22 mouse cellular contexts compared by ENCODE assay signal in genomic region chr5:23094894-23095293, GRCm38 (mm10).
DNase-seq lines count a peak whose midpoint lies in the region; ATAC-seq and TF ChIP-seq lines count a peak whose summit lies in the region.
"Had no signal": no experiment of that assay in that cellular context is flagged by ENCODE, and none has a peak within 500 bp of the region (broad histone marks: within the 10 kb centered on the region; RNA-seq: fewer than 3 reads in every experiment).

No protein-coding gene starts in this region.

- no peaks in the 10 kb centered on the region; the same call in 1 of the 2 replicates for H3K4me1 ChIP-seq in kidney, adult 2 months (ENCODE audit: control insufficient read depth, insufficient read depth, low read length)
- H3K4me1 ChIP-seq in kidney, embryonic 15.5 days: no peaks in the 10 kb centered on the region
- no peaks in the 10 kb centered on the region for H3K4me1 ChIP-seq in kidney, embryonic 14.5 days (ENCODE audit: control insufficient read depth, insufficient read depth, low read length)
- no peaks in the 10 kb centered on the region for H3K4me1 ChIP-seq in forebrain, postnatal 0 days (ENCODE audit: insufficient read depth)
- H3K4me1 ChIP-seq: embryonic facial prominence, embryonic 13.5 days; embryonic facial prominence, embryonic 15.5 days; forebrain, embryonic 12.5 days had no signal

- 31% methylated on average over 1 of the region's 1 CpGs for WGBS in kidney, adult 2 months
- 73% methylated on average over 1 of the region's 1 CpGs for WGBS in kidney, embryonic 15.5 days
- WGBS in kidney, embryonic 14.5 days: 59% methylated on average over 1 of the region's 1 CpGs
- WGBS in forebrain, postnatal 0 days: 73% methylated on average over 1 of the region's 1 CpGs

- H3K9ac ChIP-seq in kidney, embryonic 15.5 days: no peak overlapping the region
- H3K9ac ChIP-seq in kidney, embryonic 14.5 days (ENCODE audit: low read depth, low read length): no peak overlapping the region
- no peak overlapping the region for H3K9ac ChIP-seq in forebrain, postnatal 0 days
- H3K9ac ChIP-seq: embryonic facial prominence, embryonic 13.5 days; embryonic facial prominence, embryonic 15.5 days; forebrain, embryonic 12.5 days had no signal

- no peaks in the 10 kb centered on the region for H3K27me3 ChIP-seq in kidney, adult 2 months (replicated peaks; ENCODE audit: control insufficient read depth, insufficient read depth, low read length)
- no peaks in the 10 kb centered on the region for H3K27me3 ChIP-seq in kidney, embryonic 15.5 days
- no peaks in the 10 kb centered on the region for H3K27me3 ChIP-seq in kidney, embryonic 14.5 days (ENCODE audit: control insufficient read depth, insufficient read depth, low read length)
- H3K27me3 ChIP-seq in forebrain, postnatal 0 days (ENCODE audit: insufficient read depth, low read length): no peaks in the 10 kb centered on the region
- H3K27me3 ChIP-seq: embryonic facial prominence, embryonic 13.5 days; embryonic facial prominence, embryonic 15.5 days; forebrain, embryonic 12.5 days had no signal

- no peak overlapping the region for H3K4me2 ChIP-seq in kidney, embryonic 15.5 days
- no peak overlapping the region for H3K4me2 ChIP-seq in kidney, embryonic 14.5 days (replicated peaks; ENCODE audit: low read depth, low read length)
- no peak overlapping the region for H3K4me2 ChIP-seq in forebrain, postnatal 0 days (ENCODE audit: low read depth)
- H3K4me2 ChIP-seq: embryonic facial prominence, embryonic 13.5 days; embryonic facial prominence, embryonic 15.5 days; forebrain, embryonic 12.5 days had no signal

- H3K4me3 ChIP-seq in kidney, adult 2 months (ENCODE audit: insufficient read depth, low read depth, low read length): no peak overlapping the region
- H3K4me3 ChIP-seq in kidney, embryonic 15.5 days (replicated peaks): no peak overlapping the region
- H3K4me3 ChIP-seq in kidney, embryonic 14.5 days (ENCODE audit: low read length): no peak overlapping the region
- H3K4me3 ChIP-seq in forebrain, postnatal 0 days (ENCODE audit: low read depth, low read length): no peak overlapping the region
- H3K4me3 ChIP-seq: embryonic facial prominence, embryonic 13.5 days; embryonic facial prominence, embryonic 15.5 days; erythroblast, embryonic 14.5 days; forebrain, embryonic 10.5 days; forebrain, embryonic 12.5 days had no signal

- TF ChIP-seq POLR2A in kidney, adult 2 months (IDR thresholded peaks at IDR 0.05; ENCODE audit: low read depth, low read length): no peak

- ATAC-seq in kidney, embryonic 15.5 days (replicated peaks; ENCODE audit: low FRiP score): 0 out of 2 replicates have a peak, but pooled peaks have one; percentile 56
- no peak for ATAC-seq in kidney, embryonic 14.5 days (ENCODE audit: low FRiP score, low TSS enrichment)
- ATAC-seq in forebrain, postnatal 0 days: no peak
- ATAC-seq: forebrain, embryonic 14.5 days had no signal

- H3K36me3 ChIP-seq in kidney, adult 2 months (ENCODE audit: control insufficient read depth, insufficient read depth, low read length): no peaks in the 10 kb centered on the region
- no peaks in the 10 kb centered on the region for H3K36me3 ChIP-seq in kidney, embryonic 15.5 days
- H3K36me3 ChIP-seq in kidney, embryonic 14.5 days (ENCODE audit: control insufficient read depth, insufficient read depth, low read length): no peaks in the 10 kb centered on the region
- H3K36me3 ChIP-seq in forebrain, postnatal 0 days (ENCODE audit: insufficient read depth): no peaks in the 10 kb centered on the region
- H3K36me3 ChIP-seq: embryonic facial prominence, embryonic 13.5 days; embryonic facial prominence, embryonic 15.5 days; forebrain, embryonic 10.5 days; forebrain, embryonic 12.5 days had no signal

- peak; percentile 70 for DNase-seq in kidney, adult 2 months
- no peak for DNase-seq in kidney, postnatal 14 days
- peak; percentile 6 for DNase-seq in telencephalon, adult 2 months (ENCODE audit: low read depth, low spot score)
- no peak for DNase-seq in forebrain, postnatal 0 days
- DNase-seq: adrenal gland, adult 2 months; adrenal gland, postnatal 10 days; adrenal gland, postnatal 25 days; cerebellum, adult 11 months; cerebellum, adult 18-20 months; cerebellum, adult 8-10 months; cerebellum, adult 9-11 months; cerebellum, postnatal 14 days; cerebellum, postnatal 36 days; embryo, embryonic 11 days had no signal

- no peaks in the 10 kb centered on the region for H3K9me3 ChIP-seq in kidney, embryonic 15.5 days (replicated peaks)
- no peaks in the 10 kb centered on the region for H3K9me3 ChIP-seq in kidney, embryonic 14.5 days (ENCODE audit: control insufficient read depth, low read length)
- H3K9me3 ChIP-seq in forebrain, postnatal 0 days (ENCODE audit: low read length): no peaks in the 10 kb centered on the region
- H3K9me3 ChIP-seq: embryonic facial prominence, embryonic 13.5 days; embryonic facial prominence, embryonic 15.5 days; forebrain, embryonic 10.5 days; forebrain, embryonic 12.5 days had no signal

- no peak for TF ChIP-seq CTCF in kidney, adult 2 months (conservative IDR thresholded peaks at IDR 0.05; ENCODE audit: insufficient read depth, insufficient read length, low read depth, low read length)
- TF ChIP-seq CTCF in forebrain, postnatal 0 days (IDR thresholded peaks at IDR 0.05; ENCODE audit: low read depth): no peak

- H3K27ac ChIP-seq in kidney, adult 2 months (ENCODE audit: insufficient read depth, low read depth, low read length): no peak overlapping the region
- H3K27ac ChIP-seq in kidney, embryonic 15.5 days: no peak overlapping the region
- no peak overlapping the region for H3K27ac ChIP-seq in kidney, embryonic 14.5 days (ENCODE audit: low read depth, low read length)
- no peak overlapping the region for H3K27ac ChIP-seq in forebrain, postnatal 0 days (ENCODE audit: low read depth, low read length)
- H3K27ac ChIP-seq: embryonic facial prominence, embryonic 13.5 days; embryonic facial prominence, embryonic 15.5 days; forebrain, embryonic 10.5 days; forebrain, embryonic 12.5 days had no signal

Comparison
In these comparisons a context has a peak if more than half of its experiments do, and no peak if none do; other contexts are left out.
1. DNase-seq: peak in kidney, adult 2 months (single experiment) and telencephalon, adult 2 months (single experiment); none in kidney, postnatal 14 days (single experiment) and forebrain, postnatal 0 days (single experiment).